Mouse (Mus musculus) lung, embryonic 14.5 days (tissue): ENCODE measurements at regions not wholly inside any gene's neighbourhood (a gene's known extent, or its start where the extent isn't known, plus 50 kb on each side); places are given as distances from the start of the nearest gene placed in this dataset.

ENCODE experiments used
- ATAC-seq: fragments of 200-750 bp; cut with Nextera tagmentation; 2 replicates; pipeline ENCODE4 v1.8.0; 2017; ENCODE audit warnings: mild to moderate bottlenecking, moderate TSS enrichment, moderate library complexity; ENCODE audit not compliant: insufficient read depth
- DNase-seq: peaks from one replicate; pipeline ENCODE4 v3.0.0-alpha.2; 2015
- H3K27ac ChIP-seq: fragments of 300-500 bp; sonication (generic); 2 replicates; pipeline ENCODE4 v1.5.1; 2014; ENCODE audit warnings: low read depth, mild to moderate bottlenecking, moderate library complexity
- H3K27me3 ChIP-seq: fragments of 300-500 bp; sonication (generic); 2 replicates; pipeline ENCODE4 v1.6.1; 2014; ENCODE audit warnings: low read length, control low read depth; ENCODE audit not compliant: insufficient read depth
- H3K36me3 ChIP-seq: fragments of 300-500 bp; sonication (generic); 2 replicates; pipeline ENCODE4 v1.6.1; 2014; ENCODE audit warnings: control low read depth; ENCODE audit not compliant: insufficient read depth
- H3K4me1 ChIP-seq: fragments of 300-500 bp; sonication (generic); 2 replicates; pipeline ENCODE4 v1.6.1; 2014; ENCODE audit warnings: antibody characterized with exemption, control low read depth; ENCODE audit not compliant: insufficient read depth
- H3K4me2 ChIP-seq: fragments of 300-500 bp; sonication (generic); 2 replicates; pipeline ENCODE4 v1.6.1; 2014; ENCODE audit warnings: mild to moderate bottlenecking
- H3K4me3 ChIP-seq: fragments of 300-500 bp; sonication (generic); 2 replicates; pipeline ENCODE4 v1.5.1; 2014; ENCODE audit warnings: low read depth, low read length
- H3K9ac ChIP-seq: fragments of 300-500 bp; sonication (generic); 2 replicates; pipeline ENCODE4 v1.6.1; 2014
- H3K9me3 ChIP-seq: fragments of 300-500 bp; sonication (generic); 2 replicates; pipeline ENCODE4 v1.6.1; 2016; ENCODE audit warnings: low read depth, low read length, control low read depth
- CTCF ChIP-seq: IDR thresholded peaks from 2 replicates; pipeline ENCODE4 v1.5.1; 2016; ENCODE audit warnings: antibody characterized with exemption, low read depth
- WGBS: fragments of 180-500 bp; shearing (Covaris S2); extraction: QIAGEN DNeasy Blood & Tissue Kit; methylation state at CpG from one replicate; pipeline ENCODE4 v1.1.7; 2014; 5-methylcytosine and 5-hydroxymethylcytosine counted together

GRCm38 (mm10) chr4:31618026-31618425, 345.9 kb upstream of the Map3k7 start:
- no peak for DNase-seq
- WGBS: 37% methylated on average over 4 of the region's 4 CpGs

GRCm38 (mm10) chr4:31621205-31621604, 342.7 kb upstream of the Map3k7 start:
- WGBS: 91% methylated on average over 2 of the region's 2 CpGs
- ATAC-seq: no peak
- no peak overlapping the region for H3K27ac ChIP-seq

More at GRCm38 (mm10) chr4:31618026-31618425, 345.9 kb upstream of the Map3k7 start:
- H3K4me3 ChIP-seq: no peak overlapping the region
- no peaks in the 10 kb centered on the region for H3K27me3 ChIP-seq
- H3K9me3 ChIP-seq: no peaks in the 10 kb centered on the region
- no peaks in the 10 kb centered on the region for H3K36me3 ChIP-seq
- H3K27ac ChIP-seq: no peak overlapping the region
- H3K4me2 ChIP-seq: no peak overlapping the region
- ATAC-seq: 0 out of 2 replicates have a peak, but pooled peaks have one; percentile 24
- H3K4me1 ChIP-seq: no peaks in the 10 kb centered on the region
- no peak for TF ChIP-seq CTCF
- no peak overlapping the region for H3K9ac ChIP-seq

DNA sequence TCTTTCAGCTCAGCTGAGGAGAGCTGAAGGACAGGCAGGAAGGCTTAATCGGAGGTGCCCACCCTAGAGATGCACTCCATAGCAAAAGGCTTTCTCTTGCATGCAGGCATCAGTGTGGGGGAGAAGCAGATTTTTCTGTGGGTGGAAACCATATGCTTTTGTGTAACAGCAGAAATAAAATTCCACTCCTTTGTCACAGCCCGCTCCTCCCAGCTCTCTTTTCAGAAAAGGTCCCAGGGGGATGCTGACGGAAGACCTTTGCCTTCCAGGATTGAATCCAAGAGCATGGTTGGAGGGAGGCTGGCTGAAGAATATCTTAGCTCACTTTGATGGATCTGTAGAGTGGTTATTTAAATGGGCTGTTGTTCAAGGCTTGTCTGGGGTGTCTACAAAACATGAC, 336.8 kb upstream of the Map3k7 start:
- H3K9me3 ChIP-seq: no peaks in the 10 kb centered on the region
- no peak for TF ChIP-seq CTCF
- no peak overlapping the region for H3K27ac ChIP-seq
- H3K4me1 ChIP-seq: no peaks in the 10 kb centered on the region
- peak; percentile 54 for DNase-seq
- H3K27me3 ChIP-seq: no peaks in the 10 kb centered on the region
- WGBS: 42% methylated on average over 3 of the region's 3 CpGs
- H3K4me3 ChIP-seq: no peak overlapping the region
- no peak overlapping the region for H3K4me2 ChIP-seq
- ATAC-seq: peak; percentile 54; the same call in 1 of the 2 replicates
- H3K9ac ChIP-seq: no peak overlapping the region
- H3K36me3 ChIP-seq: no peaks in the 10 kb centered on the region

More at GRCm38 (mm10) chr4:31621205-31621604, 342.7 kb upstream of the Map3k7 start:
- Histone ChIP-seq H3K9ac (no peak overlapping the region), H3K4me2 (no peak overlapping the region), H3K9me3 (no peaks in the 10 kb centered on the region), H3K4me1 (no peaks in the 10 kb centered on the region), H3K27me3 (no peaks in the 10 kb centered on the region), H3K4me3 (no peak overlapping the region), H3K36me3 (no peaks in the 10 kb centered on the region)
- DNase-seq: no peak
- no peak for TF ChIP-seq CTCF

- Histone ChIP-seq H3K27ac (no peak overlapping the region; the same call in 1 of the 2 replicates), H3K4me1 (no peaks in the 10 kb centered on the region), H3K9ac (no peak overlapping the region), H3K4me3 (no peak overlapping the region), H3K36me3 (no peaks in the 10 kb centered on the region), H3K4me2 (no peak overlapping the region), H3K27me3 (no peaks in the 10 kb centered on the region), H3K9me3 (no peaks in the 10 kb centered on the region)
- DNase-seq (peak; percentile 30), ATAC-seq (no peak)
- WGBS: 75% methylated on average over 10 of the region's 10 CpGs
- no peak for TF ChIP-seq CTCF
Observed at GRCm38 (mm10) chr4:31627777-31628176, 336.1 kb upstream of the Map3k7 start.

DNA sequence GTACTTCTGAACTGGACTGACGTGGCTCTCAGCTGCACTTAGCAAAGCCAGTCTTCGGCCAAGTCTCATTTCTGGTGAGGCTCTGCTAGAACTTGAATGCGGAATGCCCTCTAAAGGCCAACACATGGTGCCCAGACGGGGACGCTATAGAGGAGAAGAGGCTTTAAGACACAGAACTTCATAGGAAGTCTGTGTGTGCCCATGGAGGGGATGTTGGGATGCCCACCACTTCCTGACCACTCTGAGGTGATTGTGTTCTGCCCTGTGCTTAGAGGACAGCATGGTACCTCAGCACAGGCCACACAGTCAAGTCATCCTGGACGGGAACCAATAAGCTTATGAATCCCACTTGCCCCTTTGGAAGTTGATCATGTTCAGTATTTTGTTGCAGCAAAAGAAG, 325.3 kb upstream of the Map3k7 start:
- Histone ChIP-seq H3K4me2 (no peak overlapping the region), H3K27ac (no peak overlapping the region), H3K36me3 (no peaks in the 10 kb centered on the region), H3K4me3 (no peak overlapping the region), H3K9ac (no peak overlapping the region), H3K27me3 (no peaks in the 10 kb centered on the region), H3K9me3 (no peaks in the 10 kb centered on the region), H3K4me1 (peaks cover 2% of the 10 kb centered on the region; the same call in 1 of the 2 replicates)
- ATAC-seq (no peak), DNase-seq (no peak)
- 91% methylated on average over 6 of the region's 6 CpGs for WGBS
- no peak for TF ChIP-seq CTCF

- ATAC-seq (peak; percentile 92), DNase-seq (peak; percentile 81)
- WGBS: 23% methylated on average over 9 of the region's 9 CpGs
- Histone ChIP-seq H3K27me3 (no peaks in the 10 kb centered on the region), H3K4me3 (no peak overlapping the region), H3K9ac (no peak overlapping the region), H3K27ac (no peak overlapping the region), H3K4me1 (peaks cover 2% of the 10 kb centered on the region; the same call in 1 of the 2 replicates), H3K4me2 (no peak overlapping the region; the same call in 1 of the 2 replicates), H3K36me3 (no peaks in the 10 kb centered on the region), H3K9me3 (no peaks in the 10 kb centered on the region)
- peak; percentile 66 for TF ChIP-seq CTCF
Observed at GRCm38 (mm10) chr4:31642161-31642560, 321.7 kb upstream of the Map3k7 start.

GRCm38 (mm10) chr4:31642593-31643290, 321.2 kb upstream of the Map3k7 start:
- Histone ChIP-seq H3K4me2 (no peak overlapping the region; the same call in 1 of the 2 replicates), H3K9me3 (no peaks in the 10 kb centered on the region), H3K27ac (no peak overlapping the region; the same call in 1 of the 2 replicates), H3K4me3 (no peak overlapping the region), H3K36me3 (no peaks in the 10 kb centered on the region), H3K9ac (no peak overlapping the region), H3K4me1 (peaks cover 2% of the 10 kb centered on the region; the same call in 1 of the 2 replicates), H3K27me3 (no peaks in the 10 kb centered on the region)
- WGBS: 37% methylated on average over 10 of the region's 10 CpGs
- DNase-seq (peak; percentile 35), ATAC-seq (peak; percentile 50; the same call in 1 of the 2 replicates)
- TF ChIP-seq CTCF: no peak
